Mouse (Mus musculus) CD4-positive, CD25-positive, alpha-beta regulatory T cell, adult 2 months (primary cell): Measurements from ENCODE around the gene Cryba4.
A peak's percentile ranks its signal among the peaks of the same experiment; 100 is the strongest.

Source experiments
- DNase-seq: peaks from one replicate; pipeline ENCODE4 v3.0.0-alpha.2; 2012; ENCODE audit warnings: low read depth, low spot score

The Cryba4 gene

GRCm38 (mm10) chr5:112266011-112266777 lies 13.9 kb upstream of the Cryba4 start:
- no peak for DNase-seq

GRCm38 (mm10) chr5:112265515-112265914 lies 13.2 kb upstream of the Cryba4 start:
- DNase-seq = no peak

- DNase-seq = no peak
Measured at GRCm38 (mm10) chr5:112265110-112265509, 12.8 kb upstream of the Cryba4 start.

GRCm38 (mm10) chr5:112264099-112264498 lies 11.8 kb upstream of the Cryba4 start:
- DNase-seq = no peak

GRCm38 (mm10) chr5:112260818-112261217 lies 8.5 kb upstream of the Cryba4 start:
- DNase-seq = no peak

GRCm38 (mm10) chr5:112259862-112260650 lies 7.7 kb upstream of the Cryba4 start:
- DNase-seq = no peak

- DNase-seq = no peak
Measured at GRCm38 (mm10) chr5:112257896-112258295, 5.6 kb upstream of the Cryba4 start.

- DNase-seq = no peak
Measured at GRCm38 (mm10) chr5:112256457-112256856, 4.1 kb upstream of the Cryba4 start.

- DNase-seq = no peak
Measured at GRCm38 (mm10) chr5:112255426-112255825, 3.1 kb upstream of the Cryba4 start, which contains the start of gene Crybb1. Gene Crybb1, plus strand, starts transcription at chr5:112255815.

- no peak for DNase-seq
Measured at GRCm38 (mm10) chr5:112254282-112254806, 2.0 kb upstream of the Cryba4 start.

- DNase-seq = peak; percentile 59
Measured at GRCm38 (mm10) chr5:112253169-112253568, 851 bp upstream of the Cryba4 start.

- DNase-seq = no peak
Measured at GRCm38 (mm10) chr5:112249106-112249505, 3.2 kb downstream of the Cryba4 start.

- DNase-seq = no peak
Measured at GRCm38 (mm10) chr5:112247399-112247798, 4.9 kb downstream of the Cryba4 start.

GRCm38 (mm10) chr5:112244890-112245615 lies 7.3 kb downstream of the Cryba4 start:
- DNase-seq = no peak

GRCm38 (mm10) chr5:112244275-112244562 lies 8.1 kb downstream of the Cryba4 start:
- DNase-seq = no peak

- no peak for DNase-seq
Measured at GRCm38 (mm10) chr5:112243539-112244274, 8.6 kb downstream of the Cryba4 start.

- no peak for DNase-seq
Measured at GRCm38 (mm10) chr5:112243041-112243440, 9.3 kb downstream of the Cryba4 start.

GRCm38 (mm10) chr5:112242361-112242778 lies 9.9 kb downstream of the Cryba4 start:
- DNase-seq = peak; percentile 75

GRCm38 (mm10) chr5:112241849-112242248 lies 10.5 kb downstream of the Cryba4 start:
- no peak for DNase-seq

- DNase-seq = peak; percentile 93
Measured at GRCm38 (mm10) chr5:112240761-112241160, 11.6 kb downstream of the Cryba4 start.

GRCm38 (mm10) chr5:112238781-112239482 lies 13.4 kb downstream of the Cryba4 start:
- DNase-seq = no peak
